Mouse (Mus musculus) lung, embryonic 14.5 days (tissue): ENCODE results near the gene Speer4f2. TPM values are rescaled to one million over a fixed set of nuclear protein-coding genes. Genes with fewer than 3 reads are reported as not detected.

Experiments used
- ATAC-seq: fragments of 200-750 bp; cut with Nextera tagmentation; 2 replicates; pipeline ENCODE4 v1.8.0; 2017; ENCODE audit warnings: mild to moderate bottlenecking, moderate TSS enrichment, moderate library complexity; ENCODE audit not compliant: insufficient read depth
- DNase-seq: peaks from one replicate; pipeline ENCODE4 v3.0.0-alpha.2; 2015
- H3K27ac ChIP-seq: fragments of 300-500 bp; sonication (generic); 2 replicates; pipeline ENCODE4 v1.5.1; 2014; ENCODE audit warnings: low read depth, mild to moderate bottlenecking, moderate library complexity
- H3K27me3 ChIP-seq: fragments of 300-500 bp; sonication (generic); 2 replicates; pipeline ENCODE4 v1.6.1; 2014; ENCODE audit warnings: low read length, control low read depth; ENCODE audit not compliant: insufficient read depth
- H3K36me3 ChIP-seq: fragments of 300-500 bp; sonication (generic); 2 replicates; pipeline ENCODE4 v1.6.1; 2014; ENCODE audit warnings: control low read depth; ENCODE audit not compliant: insufficient read depth
- H3K4me1 ChIP-seq: fragments of 300-500 bp; sonication (generic); 2 replicates; pipeline ENCODE4 v1.6.1; 2014; ENCODE audit warnings: antibody characterized with exemption, control low read depth; ENCODE audit not compliant: insufficient read depth
- H3K4me2 ChIP-seq: fragments of 300-500 bp; sonication (generic); 2 replicates; pipeline ENCODE4 v1.6.1; 2014; ENCODE audit warnings: mild to moderate bottlenecking
- H3K4me3 ChIP-seq: fragments of 300-500 bp; sonication (generic); 2 replicates; pipeline ENCODE4 v1.5.1; 2014; ENCODE audit warnings: low read depth, low read length
- H3K9ac ChIP-seq: fragments of 300-500 bp; sonication (generic); 2 replicates; pipeline ENCODE4 v1.6.1; 2014
- H3K9me3 ChIP-seq: fragments of 300-500 bp; sonication (generic); 2 replicates; pipeline ENCODE4 v1.6.1; 2016; ENCODE audit warnings: low read depth, low read length, control low read depth
- CTCF ChIP-seq: IDR thresholded peaks from 2 replicates; pipeline ENCODE4 v1.5.1; 2016; ENCODE audit warnings: antibody characterized with exemption, low read depth
- WGBS: fragments of 180-500 bp; shearing (Covaris S2); extraction: QIAGEN DNeasy Blood & Tissue Kit; methylation state at CpG from one replicate; pipeline ENCODE4 v1.1.7; 2014; 5-methylcytosine and 5-hydroxymethylcytosine counted together
- polyA plus RNA-seq: library from polyadenylated mRNA; unstranded; fragments of >200 nt; fragmentation: Nextera tagmentation; extraction: Ambion mirVana; gene quantifications from 2 replicates; pipeline ENCODE4 v1.2.1, GENCODE M21; 2014

Gene Speer4f2
- polyA plus RNA-seq, 1 experiment from 2014 or later = not detected

- no peaks in the 10 kb centered on the region for H3K9me3 ChIP-seq
- DNase-seq = no peak
- 83% methylated on average over 1 of the region's 1 CpGs for WGBS
These were observed 27.6 kb downstream of the Speer4f2 start for GRCm38 (mm10) chr5:17400571-17400970.

GRCm38 (mm10) chr5:17401206-17402077 is 28.5 kb downstream of the Speer4f2 start:
- no peaks in the 10 kb centered on the region for H3K36me3 ChIP-seq
- ATAC-seq (no peak), DNase-seq (no peak)
- no peak overlapping the region for H3K4me2 ChIP-seq
- H3K4me3 ChIP-seq = no peak overlapping the region
- no peaks in the 10 kb centered on the region for H3K9me3 ChIP-seq
- no peak overlapping the region for H3K27ac ChIP-seq
- no peak for TF ChIP-seq CTCF
- WGBS = 87% methylated on average over 14 of the region's 14 CpGs
- no peaks in the 10 kb centered on the region for H3K4me1 ChIP-seq
- H3K9ac ChIP-seq = no peak overlapping the region
- no peaks in the 10 kb centered on the region for H3K27me3 ChIP-seq

More at GRCm38 (mm10) chr5:17400571-17400970, 27.6 kb downstream of the Speer4f2 start:
- no peak for TF ChIP-seq CTCF
- no peaks in the 10 kb centered on the region for H3K27me3 ChIP-seq
- H3K4me3 ChIP-seq = no peak overlapping the region
- H3K27ac ChIP-seq = no peak overlapping the region
- H3K4me1 ChIP-seq = no peaks in the 10 kb centered on the region
- no peak overlapping the region for H3K9ac ChIP-seq
- H3K36me3 ChIP-seq = no peaks in the 10 kb centered on the region
- no peak for ATAC-seq
- no peak overlapping the region for H3K4me2 ChIP-seq

GRCm38 (mm10) chr5:17402330-17403125 is 29.5 kb downstream of the Speer4f2 start:
- H3K27ac ChIP-seq = no peak overlapping the region
- DNase-seq (no peak), ATAC-seq (no peak)
- no peaks in the 10 kb centered on the region for H3K4me1 ChIP-seq
- H3K27me3 ChIP-seq = no peaks in the 10 kb centered on the region
- no peaks in the 10 kb centered on the region for H3K36me3 ChIP-seq
- no peak overlapping the region for H3K4me3 ChIP-seq
- TF ChIP-seq CTCF = no peak
- WGBS = 62% methylated on average over 4 of the region's 4 CpGs
- no peak overlapping the region for H3K9ac ChIP-seq
- no peak overlapping the region for H3K4me2 ChIP-seq
- H3K9me3 ChIP-seq = no peaks in the 10 kb centered on the region

GRCm38 (mm10) chr5:17403584-17403983 is 30.6 kb downstream of the Speer4f2 start:
- Histone ChIP-seq H3K9ac (no peak overlapping the region), H3K4me2 (no peak overlapping the region), H3K9me3 (no peaks in the 10 kb centered on the region), H3K27me3 (no peaks in the 10 kb centered on the region), H3K27ac (no peak overlapping the region), H3K4me1 (no peaks in the 10 kb centered on the region), H3K4me3 (no peak overlapping the region), H3K36me3 (no peaks in the 10 kb centered on the region)
- ATAC-seq = no peak
- no peak for DNase-seq
- no peak for TF ChIP-seq CTCF

- Histone ChIP-seq H3K36me3 (no peaks in the 10 kb centered on the region), H3K27ac (no peak overlapping the region), H3K9me3 (no peaks in the 10 kb centered on the region), H3K9ac (no peak overlapping the region), H3K4me3 (no peak overlapping the region), H3K27me3 (no peaks in the 10 kb centered on the region), H3K4me2 (no peak overlapping the region), H3K4me1 (no peaks in the 10 kb centered on the region)
- TF ChIP-seq CTCF = no peak
- ATAC-seq (no peak), DNase-seq (no peak)
- 41% methylated on average over 4 of the region's 4 CpGs for WGBS
These were observed 36.1 kb downstream of the Speer4f2 start for GRCm38 (mm10) chr5:17408924-17409660.

- no peak overlapping the region for H3K27ac ChIP-seq
- no peaks in the 10 kb centered on the region for H3K9me3 ChIP-seq
- H3K4me2 ChIP-seq = no peak overlapping the region
- DNase-seq (peak; percentile 57), ATAC-seq (no peak)
- no peak overlapping the region for H3K9ac ChIP-seq
- 60% methylated on average over 2 of the region's 2 CpGs for WGBS
- no peaks in the 10 kb centered on the region for H3K36me3 ChIP-seq
- no peak overlapping the region for H3K4me3 ChIP-seq
- no peaks in the 10 kb centered on the region for H3K27me3 ChIP-seq
- H3K4me1 ChIP-seq = no peaks in the 10 kb centered on the region
- no peak for TF ChIP-seq CTCF
These were observed 44.2 kb downstream of the Speer4f2 start for GRCm38 (mm10) chr5:17417201-17417600.
